Mouse (Mus musculus): ENCODE measurements around the gene Ppm1n. TPM values are rescaled to one million over a fixed set of nuclear protein-coding genes. Genes with fewer than 3 reads are reported as not detected.

Ppm1n gene
- not detected in 2 replicates for total RNA-seq (2017)

DNA sequence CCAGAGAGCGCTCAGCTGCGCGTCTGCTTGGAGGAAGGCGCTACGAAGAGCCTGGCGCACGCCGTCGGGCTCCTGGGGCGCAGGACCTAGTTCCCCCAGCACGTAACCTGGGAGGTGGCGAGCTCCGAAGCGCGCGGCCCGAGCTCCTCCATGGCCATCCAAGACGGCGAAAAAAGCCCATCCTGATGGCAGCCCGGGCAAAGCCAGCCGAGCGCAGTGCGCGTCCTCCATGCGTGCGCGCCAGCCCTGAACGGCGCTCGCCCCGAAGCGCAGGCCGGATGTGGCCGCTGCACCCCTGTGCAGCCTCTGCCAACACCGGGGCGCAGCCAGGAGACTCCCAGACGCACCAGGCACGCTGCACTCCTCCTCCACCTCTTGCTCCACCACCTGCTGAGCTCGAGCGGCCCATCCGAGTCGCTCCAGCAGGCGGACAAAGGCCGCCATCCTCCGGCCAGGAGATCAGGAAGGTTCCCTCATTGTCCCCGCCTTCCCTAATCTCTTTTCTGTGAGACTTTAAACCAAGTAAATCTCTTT lies at the start of gene Ppm1n:
Gene Ppm1n, minus strand, starts transcription at position 484 of the 534 bp plus-strand sequence.
- ATAC-seq (ENCODE audit: extremely low read depth, insufficient number of reproducible peaks, low FRiP score, poor library complexity, severe bottlenecking) = no peak

DNA sequence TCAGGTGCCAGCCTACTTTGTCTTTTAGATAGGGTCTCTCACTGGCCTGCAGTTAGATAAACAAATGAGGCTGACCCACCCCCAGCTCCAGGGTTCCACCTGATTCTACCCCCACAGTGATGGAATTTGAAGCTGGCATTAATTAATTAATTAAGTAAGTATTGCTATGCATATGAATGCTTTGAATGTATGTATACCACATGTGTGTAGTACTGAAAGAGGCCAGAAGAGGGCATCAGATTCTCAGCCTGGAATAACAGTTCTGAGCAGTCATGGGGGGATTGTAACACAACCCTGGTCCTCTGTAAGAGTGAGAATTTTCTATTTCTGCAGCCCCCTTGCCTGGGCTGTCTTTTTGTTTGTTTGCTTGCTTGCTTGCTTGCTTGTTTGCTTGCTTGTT lies 48.6 kb upstream of the Ppm1n start:
- ATAC-seq (ENCODE audit: extremely low read depth, insufficient number of reproducible peaks, low FRiP score, poor library complexity, severe bottlenecking) = no peak

- no peak for ATAC-seq (ENCODE audit: extremely low read depth, insufficient number of reproducible peaks, low FRiP score, poor library complexity, severe bottlenecking)
These were observed 47.9 kb upstream of the Ppm1n start for GRCm38 (mm10) chr7:19327782-19328181.

DNA sequence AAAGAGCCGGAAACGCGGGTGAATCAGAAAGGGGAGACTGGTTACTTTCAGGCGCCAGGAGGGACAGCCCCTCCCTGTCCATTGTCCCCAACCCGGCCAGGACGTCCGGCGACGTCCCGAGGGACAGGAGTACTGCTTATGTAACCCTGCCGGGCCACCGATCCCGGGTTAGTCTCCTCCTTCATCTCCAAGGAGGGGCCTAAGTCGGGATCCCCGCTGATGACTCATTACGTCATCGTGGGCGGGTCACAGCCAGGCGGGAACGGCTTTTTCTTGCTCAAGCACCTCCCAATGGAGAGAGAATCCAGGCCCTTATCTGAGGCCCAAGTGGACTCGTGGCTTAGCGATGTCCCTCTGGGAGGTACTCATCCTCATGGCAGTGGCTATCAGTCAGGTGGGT lies 47.3 kb upstream of the Ppm1n start:
- no peak for ATAC-seq (ENCODE audit: extremely low read depth, insufficient number of reproducible peaks, low FRiP score, poor library complexity, severe bottlenecking)

DNA sequence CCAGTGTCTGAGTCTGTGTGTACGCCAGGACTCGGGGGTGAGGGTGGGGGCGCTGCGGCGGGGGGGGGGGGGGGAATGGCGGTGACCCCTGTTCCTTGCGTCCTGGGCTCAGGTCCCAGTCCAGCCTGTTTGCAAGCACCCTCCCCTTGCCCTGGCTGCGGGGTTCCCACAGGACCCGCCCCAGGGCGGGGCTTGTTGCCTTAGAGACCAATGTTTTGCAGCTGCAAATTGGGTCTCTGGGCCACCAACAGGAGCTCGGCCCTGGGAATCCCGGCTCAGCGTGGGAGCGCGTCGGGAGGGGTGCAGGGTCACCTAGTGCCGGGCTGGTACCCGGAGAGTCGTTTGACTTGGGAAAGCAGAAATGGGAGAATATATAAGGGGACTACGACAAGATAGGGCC lies 46.5 kb upstream of the Ppm1n start:
- no peak for ATAC-seq (ENCODE audit: extremely low read depth, insufficient number of reproducible peaks, low FRiP score, poor library complexity, severe bottlenecking)

- peak; percentile 40 for ATAC-seq (ENCODE audit: extremely low read depth, insufficient number of reproducible peaks, low FRiP score, poor library complexity, severe bottlenecking)
These were observed 45.7 kb upstream of the Ppm1n start for GRCm38 (mm10) chr7:19325262-19326199.

DNA sequence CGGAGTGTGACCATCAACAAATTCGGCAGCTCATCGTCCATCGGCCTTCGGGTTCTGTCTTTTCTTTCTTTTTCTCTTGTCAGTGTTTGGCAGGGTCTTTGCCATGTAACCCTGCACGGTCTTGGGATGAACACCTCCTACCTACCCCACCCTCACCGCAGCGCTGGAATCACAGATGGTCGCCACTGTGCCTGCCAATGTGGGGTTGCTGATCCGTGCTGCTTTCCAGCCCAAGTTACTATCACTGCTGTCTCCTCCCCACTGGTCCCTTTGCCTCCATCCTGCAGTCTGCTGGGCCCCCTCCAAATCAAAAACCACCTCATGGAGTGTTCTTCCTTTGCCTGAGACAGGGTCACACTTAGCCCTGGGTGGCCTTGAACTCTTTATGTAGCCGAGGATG lies 44.4 kb upstream of the Ppm1n start:
- ATAC-seq (ENCODE audit: extremely low read depth, insufficient number of reproducible peaks, low FRiP score, poor library complexity, severe bottlenecking) = no peak

DNA sequence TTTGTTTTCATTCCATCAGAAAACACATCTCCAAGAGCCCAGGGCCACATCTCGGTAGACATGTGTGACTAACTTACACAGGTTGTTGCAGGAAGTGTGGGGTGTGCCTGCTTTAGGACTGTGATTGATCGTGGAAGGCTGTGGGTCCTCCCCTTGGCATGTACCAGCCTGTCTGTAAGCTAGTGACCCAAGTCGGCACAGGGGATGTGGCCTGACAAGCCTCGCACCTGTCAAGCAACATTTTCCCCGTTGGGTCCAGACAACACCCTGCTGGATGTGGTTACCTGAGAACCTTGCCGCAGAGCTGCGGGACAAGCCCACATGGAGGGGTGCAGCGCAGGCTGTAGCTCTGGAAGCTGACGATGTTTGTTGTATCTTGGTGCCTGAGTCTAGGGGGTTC lies 42.6 kb upstream of the Ppm1n start:
- ATAC-seq (ENCODE audit: extremely low read depth, insufficient number of reproducible peaks, low FRiP score, poor library complexity, severe bottlenecking) = no peak

- peak; percentile 74 for ATAC-seq (ENCODE audit: extremely low read depth, insufficient number of reproducible peaks, low FRiP score, poor library complexity, severe bottlenecking)
These were observed 41.6 kb upstream of the Ppm1n start for GRCm38 (mm10) chr7:19321464-19321863.

GRCm38 (mm10) chr7:19320637-19321036 lies 40.8 kb upstream of the Ppm1n start:
- ATAC-seq (ENCODE audit: extremely low read depth, insufficient number of reproducible peaks, low FRiP score, poor library complexity, severe bottlenecking) = no peak

- ATAC-seq (ENCODE audit: extremely low read depth, insufficient number of reproducible peaks, low FRiP score, poor library complexity, severe bottlenecking) = peak; percentile 59
These were observed 40.0 kb upstream of the Ppm1n start for GRCm38 (mm10) chr7:19319906-19320305.

DNA sequence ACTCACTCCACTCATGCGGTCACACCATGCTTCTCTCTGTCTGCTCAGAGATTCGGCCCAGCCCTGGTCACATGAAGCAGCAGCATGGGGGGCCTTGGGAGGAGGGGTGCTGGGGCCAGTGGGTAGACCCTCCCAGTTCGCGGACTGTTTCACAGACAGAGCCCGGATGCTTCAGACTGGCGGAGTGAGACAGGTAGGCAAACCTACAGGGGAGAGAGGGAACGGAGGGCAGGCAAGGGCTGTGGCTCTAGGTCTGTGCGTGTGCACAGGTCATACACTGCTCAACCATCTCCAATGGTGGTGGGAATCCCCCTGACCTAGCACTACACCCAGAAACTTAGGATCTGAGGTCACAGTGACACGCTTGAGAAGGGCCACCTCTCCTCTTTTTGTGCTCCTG lies 39.6 kb upstream of the Ppm1n start:
- ATAC-seq (ENCODE audit: extremely low read depth, insufficient number of reproducible peaks, low FRiP score, poor library complexity, severe bottlenecking) = peak; percentile 11; the same call in 1 of the 2 replicates

GRCm38 (mm10) chr7:19318676-19319075 lies 38.8 kb upstream of the Ppm1n start:
- ATAC-seq (ENCODE audit: extremely low read depth, insufficient number of reproducible peaks, low FRiP score, poor library complexity, severe bottlenecking) = no peak

DNA sequence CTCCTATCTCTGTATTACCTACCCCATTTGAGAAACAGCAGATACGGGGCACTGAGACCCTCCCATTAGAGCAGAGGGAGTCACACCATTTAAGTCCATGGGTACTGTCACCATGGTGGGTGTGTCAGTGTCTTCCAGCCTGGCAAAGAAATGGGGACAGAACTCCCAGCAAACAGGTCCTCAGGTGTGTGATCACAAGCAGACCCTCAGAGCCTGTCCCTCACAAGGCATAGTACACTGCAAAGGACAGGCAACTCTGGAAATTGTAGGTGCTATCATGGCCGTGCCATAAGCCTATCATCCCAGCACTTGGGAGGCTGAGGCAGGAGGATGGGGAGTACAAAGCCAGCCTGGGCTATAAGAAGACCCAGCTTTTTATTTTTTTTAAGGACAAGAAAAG lies 38.3 kb upstream of the Ppm1n start:
- ATAC-seq (ENCODE audit: extremely low read depth, insufficient number of reproducible peaks, low FRiP score, poor library complexity, severe bottlenecking) = no peak

DNA sequence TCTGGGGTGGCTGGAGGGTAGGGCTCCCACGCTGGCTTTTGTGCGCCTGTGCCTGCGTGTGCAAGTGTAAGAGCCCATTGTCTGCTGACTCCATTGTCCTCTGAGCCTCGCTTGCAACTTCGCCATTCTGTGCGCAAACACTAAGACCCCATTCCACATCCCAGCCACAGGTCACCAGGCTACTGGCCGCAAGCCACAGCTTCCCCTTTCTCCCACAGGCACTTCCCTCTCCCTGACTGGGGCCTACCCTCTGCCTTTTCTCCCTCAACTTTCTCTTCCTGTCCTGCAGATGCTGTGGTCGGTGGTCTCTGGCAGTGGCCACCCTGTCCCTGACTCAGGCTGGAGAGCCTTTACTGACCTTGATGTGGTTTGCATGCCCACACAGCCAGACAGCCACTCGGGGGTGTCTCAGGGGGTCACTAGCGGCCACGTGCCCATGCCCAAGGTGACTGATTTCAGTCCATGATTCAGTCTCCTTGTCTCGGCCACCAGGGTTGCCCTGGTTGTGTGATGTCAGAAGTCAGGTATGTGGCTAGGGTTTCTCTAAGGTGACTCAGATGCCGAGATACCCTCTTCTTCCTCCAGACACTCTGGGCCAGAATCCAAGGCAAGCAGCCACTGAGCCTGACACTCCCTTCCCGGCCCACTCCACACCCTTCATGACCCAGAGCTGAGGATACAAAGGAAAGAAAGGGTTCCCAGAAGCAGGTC lies 36.7 kb upstream of the Ppm1n start:
- ATAC-seq (ENCODE audit: extremely low read depth, insufficient number of reproducible peaks, low FRiP score, poor library complexity, severe bottlenecking) = peak; percentile 62

- ATAC-seq (ENCODE audit: extremely low read depth, insufficient number of reproducible peaks, low FRiP score, poor library complexity, severe bottlenecking) = no peak
These were observed 34.2 kb upstream of the Ppm1n start for GRCm38 (mm10) chr7:19314033-19314432.

- ATAC-seq (ENCODE audit: extremely low read depth, insufficient number of reproducible peaks, low FRiP score, poor library complexity, severe bottlenecking) = no peak
These were observed 32.1 kb upstream of the Ppm1n start for GRCm38 (mm10) chr7:19311991-19312390.

GRCm38 (mm10) chr7:19309884-19310641 lies 30.2 kb upstream of the Ppm1n start, which contains the start of gene Fosb:
Fosb (minus strand) TSS chr7:19310051.
- peak; percentile 74 for ATAC-seq (ENCODE audit: extremely low read depth, insufficient number of reproducible peaks, low FRiP score, poor library complexity, severe bottlenecking)

DNA sequence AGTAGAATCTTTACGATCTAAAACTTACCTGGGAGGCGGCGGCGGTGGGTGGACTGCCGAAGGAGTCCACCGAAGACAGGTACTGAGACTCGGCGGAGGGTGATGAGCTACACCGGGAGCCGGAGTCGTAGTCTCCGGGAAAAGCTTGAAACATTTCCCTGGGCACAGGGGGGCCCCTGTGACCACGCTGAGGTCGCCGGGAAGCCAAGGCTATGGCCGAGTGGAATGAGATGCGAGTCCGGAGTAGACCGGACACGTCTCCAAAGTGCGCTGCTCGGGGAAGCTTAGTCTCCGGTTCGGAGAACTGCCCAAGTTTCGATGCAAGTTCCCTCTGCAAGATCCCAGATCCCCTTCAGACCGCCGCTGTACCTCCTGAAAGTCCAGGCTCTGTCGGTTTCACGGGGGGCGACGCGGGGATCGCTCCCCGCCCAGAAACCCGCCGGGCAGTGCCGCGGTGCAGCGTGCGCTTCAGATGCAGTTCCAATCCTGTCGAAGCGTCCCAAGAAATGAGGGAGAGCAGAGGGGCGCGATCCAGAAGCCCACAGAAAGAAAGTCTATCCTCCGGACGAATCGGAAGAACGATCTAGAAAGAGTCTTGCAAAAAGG lies 29.5 kb upstream of the Ppm1n start:
- no peak for ATAC-seq (ENCODE audit: extremely low read depth, insufficient number of reproducible peaks, low FRiP score, poor library complexity, severe bottlenecking)
